17 mouse cellular contexts compared by ENCODE assay signal in the genomic region with DNA sequence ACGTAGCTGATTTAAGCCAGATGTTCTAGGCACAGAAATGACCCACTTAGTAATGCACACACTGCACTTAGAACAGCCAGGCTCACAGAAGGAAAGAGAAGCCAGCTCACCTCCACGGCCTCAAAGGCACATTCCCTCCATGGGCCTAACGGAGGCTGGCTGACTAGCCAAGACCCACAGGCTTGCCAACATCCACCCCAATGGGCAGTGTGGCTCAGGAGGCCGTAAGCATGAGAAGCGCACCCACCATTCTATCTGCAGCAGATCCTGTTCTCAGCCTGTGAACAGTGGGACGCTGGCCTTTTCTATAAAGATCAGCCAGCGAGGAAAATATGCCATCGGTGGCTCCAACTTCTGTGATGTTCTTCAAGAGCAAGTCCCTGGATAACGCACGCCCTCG. TPM values are rescaled to one million over a fixed set of nuclear protein-coding genes. Genes with fewer than 3 reads are reported as not detected.
DNase-seq lines count a peak whose midpoint lies in the region; ATAC-seq and TF ChIP-seq lines count a peak whose summit lies in the region.
"Had no signal": no experiment of that assay in that cellular context is flagged by ENCODE, and none has a peak within 500 bp of the region (broad histone marks: within the 10 kb centered on the region; RNA-seq: fewer than 3 reads in every experiment).

No protein-coding gene starts in this region.

- peaks cover 57% of the 10 kb centered on the region for H3K36me3 ChIP-seq in forebrain, embryonic 13.5 days (ENCODE audit: poor library complexity, severe bottlenecking)
- H3K36me3 ChIP-seq in forebrain, embryonic 10.5 days (replicated peaks): no peaks in the 10 kb centered on the region; the same call in 1 of the 2 replicates
- peaks cover 6% of the 10 kb centered on the region; the same call in 1 of the 2 replicates for H3K36me3 ChIP-seq in liver, adult 2 months (ENCODE audit: control insufficient read depth, insufficient read depth, low read length)
- 0 out of 2 replicates have a peak, but pooled peaks cover 7% of the 10 kb centered on the region for H3K36me3 ChIP-seq in liver, embryonic 12.5 days
- H3K36me3 ChIP-seq in forebrain, embryonic 15.5 days: peaks cover 25% of the 10 kb centered on the region
- H3K36me3 ChIP-seq in limb, embryonic 13.5 days: peaks cover 77% of the 10 kb centered on the region
- H3K36me3 ChIP-seq: midbrain, embryonic 12.5 days had no signal

- H3K4me1 ChIP-seq in forebrain, embryonic 13.5 days: peaks cover 61% of the 10 kb centered on the region
- peaks cover 57% of the 10 kb centered on the region for H3K4me1 ChIP-seq in forebrain, embryonic 10.5 days
- peaks cover 15% of the 10 kb centered on the region for H3K4me1 ChIP-seq in liver, adult 2 months (ENCODE audit: control insufficient read depth, insufficient read depth, low read length)
- peaks cover 48% of the 10 kb centered on the region for H3K4me1 ChIP-seq in liver, embryonic 12.5 days
- peaks cover 52% of the 10 kb centered on the region for H3K4me1 ChIP-seq in forebrain, embryonic 15.5 days
- peaks cover 90% of the 10 kb centered on the region for H3K4me1 ChIP-seq in limb, embryonic 13.5 days

- H3K4me2 ChIP-seq in forebrain, embryonic 13.5 days: no peak overlapping the region
- H3K4me2 ChIP-seq in liver, embryonic 12.5 days: no peak overlapping the region
- H3K4me2 ChIP-seq in forebrain, embryonic 15.5 days (replicated peaks): no peak overlapping the region
- no peak overlapping the region for H3K4me2 ChIP-seq in limb, embryonic 13.5 days (replicated peaks)
- H3K4me2 ChIP-seq: lung, embryonic 15.5 days had no signal

- ATAC-seq in forebrain, embryonic 13.5 days: no peak
- no peak for ATAC-seq in liver, embryonic 12.5 days
- ATAC-seq in forebrain, embryonic 15.5 days (replicated peaks): no peak
- ATAC-seq in limb, embryonic 13.5 days (ENCODE audit: low FRiP score, low read depth): no peak

- H3K79me2 ChIP-seq in liver, adult 2 months (ENCODE audit: control insufficient read depth, insufficient read depth, low read length): no peaks in the 10 kb centered on the region

- H3K27ac ChIP-seq in forebrain, embryonic 13.5 days: peak overlapping the region; percentile 68
- no peak overlapping the region for H3K27ac ChIP-seq in forebrain, embryonic 10.5 days
- no peak overlapping the region for H3K27ac ChIP-seq in liver, adult 2 months (replicated peaks; ENCODE audit: insufficient read depth, low read depth, low read length)
- H3K27ac ChIP-seq in liver, embryonic 12.5 days: no peak overlapping the region; the same call in 1 of the 2 replicates
- peak overlapping the region; percentile 83 for H3K27ac ChIP-seq in forebrain, embryonic 15.5 days (replicated peaks)
- peak overlapping the region; percentile 90 for H3K27ac ChIP-seq in limb, embryonic 13.5 days
- H3K27ac ChIP-seq: lung, embryonic 15.5 days; midbrain, embryonic 12.5 days had no signal

- H3K9ac ChIP-seq in forebrain, embryonic 13.5 days: peak overlapping the region; percentile 40; the same call in 1 of the 2 replicates
- peak overlapping the region; percentile 17; the same call in 1 of the 2 replicates for H3K9ac ChIP-seq in liver, adult 2 months (ENCODE audit: low read depth, low read length)
- no peak overlapping the region for H3K9ac ChIP-seq in liver, embryonic 12.5 days
- H3K9ac ChIP-seq in forebrain, embryonic 15.5 days (replicated peaks): no peak overlapping the region; the same call in 1 of the 2 replicates
- peak overlapping the region; percentile 39; the same call in 1 of the 2 replicates for H3K9ac ChIP-seq in limb, embryonic 13.5 days
- H3K9ac ChIP-seq: lung, embryonic 15.5 days had no signal

- H3K9me3 ChIP-seq in forebrain, embryonic 13.5 days (replicated peaks): no peaks in the 10 kb centered on the region
- no peaks in the 10 kb centered on the region for H3K9me3 ChIP-seq in forebrain, embryonic 10.5 days
- no peaks in the 10 kb centered on the region for H3K9me3 ChIP-seq in liver, embryonic 12.5 days (replicated peaks)
- no peaks in the 10 kb centered on the region for H3K9me3 ChIP-seq in forebrain, embryonic 15.5 days
- no peaks in the 10 kb centered on the region for H3K9me3 ChIP-seq in limb, embryonic 13.5 days
- H3K9me3 ChIP-seq: lung, embryonic 15.5 days; midbrain, embryonic 12.5 days had no signal

- TF ChIP-seq POLR2A in liver, adult 2 months (IDR thresholded peaks at IDR 0.05; ENCODE audit: extremely low read depth, insufficient read depth, low read length): no peak

- H3K27me3 ChIP-seq in forebrain, embryonic 13.5 days: peaks cover 10% of the 10 kb centered on the region; the same call in 1 of the 2 replicates
- H3K27me3 ChIP-seq in forebrain, embryonic 10.5 days (ENCODE audit: poor library complexity, severe bottlenecking): peaks cover 100% of the 10 kb centered on the region
- H3K27me3 ChIP-seq in liver, adult 2 months (ENCODE audit: control insufficient read depth, insufficient read depth, low read length): no peaks in the 10 kb centered on the region
- peaks cover 72% of the 10 kb centered on the region for H3K27me3 ChIP-seq in liver, embryonic 12.5 days (replicated peaks)
- no peaks in the 10 kb centered on the region for H3K27me3 ChIP-seq in forebrain, embryonic 15.5 days
- H3K27me3 ChIP-seq in limb, embryonic 13.5 days: no peaks in the 10 kb centered on the region; the same call in 1 of the 2 replicates
- H3K27me3 ChIP-seq: lung, embryonic 15.5 days had no signal

- no peak for TF ChIP-seq CTCF in liver, adult 2 months (IDR thresholded peaks at IDR 0.05; ENCODE audit: low read depth, low read length)

- no peak for DNase-seq in forebrain, embryonic 10.5 days (ENCODE audit: extremely low spot score, low spot score)
- no peak for DNase-seq in liver, adult 2 months (ENCODE audit: extremely low read depth, low read depth, low spot score)
- DNase-seq in layer of hippocampus, postnatal 25 days (ENCODE audit: extremely low spot score in 1 of 2, low spot score in 1 of 2): no peak
- DNase-seq in lung, postnatal 36 days: no peak
- DNase-seq: adrenal gland, adult 2 months; cerebellum, postnatal 14 days; heart, adult 11 months; kidney, adult 8-10 months; kidney, postnatal 25 days; retina, postnatal 1 day; right cerebral cortex, postnatal 4 days had no signal

- 81% methylated on average over 11 of the region's 11 CpGs for WGBS in forebrain, embryonic 13.5 days
- WGBS in forebrain, embryonic 10.5 days: 84% methylated on average over 11 of the region's 11 CpGs
- 93% methylated on average over 11 of the region's 11 CpGs for WGBS in liver, adult 2 months
- 87% methylated on average over 11 of the region's 11 CpGs for WGBS in liver, embryonic 12.5 days (ENCODE audit: insufficient replicate concordance)
- WGBS in forebrain, embryonic 15.5 days: 73% methylated on average over 11 of the region's 11 CpGs
- 64% methylated on average over 11 of the region's 11 CpGs for WGBS in limb, embryonic 13.5 days

- H3K4me3 ChIP-seq in forebrain, embryonic 13.5 days: no peak overlapping the region
- H3K4me3 ChIP-seq in forebrain, embryonic 10.5 days: no peak overlapping the region
- no peak overlapping the region for H3K4me3 ChIP-seq in liver, adult 2 months (ENCODE audit: insufficient read depth, low read depth, low read length)
- H3K4me3 ChIP-seq in liver, embryonic 12.5 days: no peak overlapping the region
- H3K4me3 ChIP-seq in forebrain, embryonic 15.5 days: no peak overlapping the region
- no peak overlapping the region for H3K4me3 ChIP-seq in limb, embryonic 13.5 days
- H3K4me3 ChIP-seq: lung, embryonic 15.5 days had no signal

RNA-seq across cellular contexts. Expression of gene G430095P16Rik, which starts 6.0 kb away (rescaled TPM):
- 3.7 and 3.8 TPM in 2 replicates for polyA plus RNA-seq in forebrain, embryonic 13.5 days (2015; fragmentation: Nextera tagmentation; extraction: Ambion mirVana)
- 1.3 and 2.1 TPM in 2 replicates for polyA plus RNA-seq in forebrain, embryonic 10.5 days (2016; fragmentation: Nextera tagmentation; extraction: Ambion mirVana)
- not detected in 2 replicates for total RNA-seq in liver, adult 2 months (2014; rRNA removed)
- polyA plus RNA-seq in liver, adult 2 months (2012; rRNA removed): 0.19 TPM in 1 of 2 replicates, not detected in the other
- 11.0 and 12.0 TPM in 2 replicates for polyA plus RNA-seq in liver, embryonic 12.5 days (2016; fragmentation: Nextera tagmentation; extraction: Ambion mirVana)
- polyA plus RNA-seq in forebrain, embryonic 15.5 days (2015; fragmentation: Nextera tagmentation; extraction: Ambion mirVana): 2.7 TPM in 2 replicates
- 7.1 and 9.8 TPM in 2 replicates for polyA plus RNA-seq in limb, embryonic 13.5 days (2015; fragmentation: Nextera tagmentation; extraction: Ambion mirVana)
- total RNA-seq in layer of hippocampus, postnatal 25 days (2021): not detected

RNA-seq across cellular contexts. Expression of gene Lyl1, which starts 15.5 kb away (rescaled TPM):
- polyA plus RNA-seq in forebrain, embryonic 13.5 days (2015; fragmentation: Nextera tagmentation; extraction: Ambion mirVana): 1.9 and 2.1 TPM in 2 replicates
- 4.9 and 5.8 TPM in 2 replicates for polyA plus RNA-seq in forebrain, embryonic 10.5 days (2016; fragmentation: Nextera tagmentation; extraction: Ambion mirVana)
- total RNA-seq in liver, adult 2 months (2014; rRNA removed): 0.18 and 0.47 TPM in 2 replicates
- 0.71 and 1.3 TPM in 2 replicates for polyA plus RNA-seq in liver, adult 2 months (2012; rRNA removed)
- 82.3 and 83.1 TPM in 2 replicates for polyA plus RNA-seq in liver, embryonic 12.5 days (2016; fragmentation: Nextera tagmentation; extraction: Ambion mirVana)
- 2.1 and 2.5 TPM in 2 replicates for polyA plus RNA-seq in forebrain, embryonic 15.5 days (2015; fragmentation: Nextera tagmentation; extraction: Ambion mirVana)
- 4.1 and 4.9 TPM in 2 replicates for polyA plus RNA-seq in limb, embryonic 13.5 days (2015; fragmentation: Nextera tagmentation; extraction: Ambion mirVana)
- 1 to 10 TPM; 2.1 to 2.8 TPM for total RNA-seq in layer of hippocampus, postnatal 25 days (2021)

RNA-seq across cellular contexts. Expression of gene Nacc1, which starts 29.1 kb away (rescaled TPM):
- 16.1 and 18.6 TPM in 2 replicates for polyA plus RNA-seq in forebrain, embryonic 13.5 days (2015; fragmentation: Nextera tagmentation; extraction: Ambion mirVana)
- 31.3 and 31.5 TPM in 2 replicates for polyA plus RNA-seq in forebrain, embryonic 10.5 days (2016; fragmentation: Nextera tagmentation; extraction: Ambion mirVana)
- 5.3 and 8.0 TPM in 2 replicates for total RNA-seq in liver, adult 2 months (2014; rRNA removed)
- polyA plus RNA-seq in liver, adult 2 months (2012; rRNA removed): 31.0 and 32.6 TPM in 2 replicates
- polyA plus RNA-seq in liver, embryonic 12.5 days (2016; fragmentation: Nextera tagmentation; extraction: Ambion mirVana): 12.5 and 12.9 TPM in 2 replicates
- 15.5 and 16.4 TPM in 2 replicates for polyA plus RNA-seq in forebrain, embryonic 15.5 days (2015; fragmentation: Nextera tagmentation; extraction: Ambion mirVana)
- polyA plus RNA-seq in limb, embryonic 13.5 days (2015; fragmentation: Nextera tagmentation; extraction: Ambion mirVana): 15.0 and 15.2 TPM in 2 replicates
- total RNA-seq in layer of hippocampus, postnatal 25 days (2021): 10 to 100 TPM; 88.9 to 91.0 TPM

RNA-seq across cellular contexts. Expression of gene Trmt1, which starts 30.7 kb away (rescaled TPM):
- 53.5 and 59.1 TPM in 2 replicates for polyA plus RNA-seq in forebrain, embryonic 13.5 days (2015; fragmentation: Nextera tagmentation; extraction: Ambion mirVana)
- polyA plus RNA-seq in forebrain, embryonic 10.5 days (2016; fragmentation: Nextera tagmentation; extraction: Ambion mirVana): 68.8 and 69.3 TPM in 2 replicates
- total RNA-seq in liver, adult 2 months (2014; rRNA removed): 20.7 and 27.3 TPM in 2 replicates
- polyA plus RNA-seq in liver, adult 2 months (2012; rRNA removed): 44.6 and 58.6 TPM in 2 replicates
- polyA plus RNA-seq in liver, embryonic 12.5 days (2016; fragmentation: Nextera tagmentation; extraction: Ambion mirVana): 57.3 and 62.0 TPM in 2 replicates
- polyA plus RNA-seq in forebrain, embryonic 15.5 days (2015; fragmentation: Nextera tagmentation; extraction: Ambion mirVana): 62.4 and 64.0 TPM in 2 replicates
- polyA plus RNA-seq in limb, embryonic 13.5 days (2015; fragmentation: Nextera tagmentation; extraction: Ambion mirVana): 70.8 and 72.7 TPM in 2 replicates
- 100 to 1,000 TPM in 1 of 2 experiments, 10 to 100 TPM in 1; 83.4 to 101 TPM for total RNA-seq in layer of hippocampus, postnatal 25 days (2021)

RNA-seq across cellular contexts. Expression of gene Ier2, which starts 54.1 kb away (rescaled TPM):
- 35.2 and 35.4 TPM in 2 replicates for polyA plus RNA-seq in forebrain, embryonic 13.5 days (2015; fragmentation: Nextera tagmentation; extraction: Ambion mirVana)
- polyA plus RNA-seq in forebrain, embryonic 10.5 days (2016; fragmentation: Nextera tagmentation; extraction: Ambion mirVana): 91.4 and 96.9 TPM in 2 replicates
- 13.1 and 15.6 TPM in 2 replicates for total RNA-seq in liver, adult 2 months (2014; rRNA removed)
- polyA plus RNA-seq in liver, adult 2 months (2012; rRNA removed): 12.0 and 12.6 TPM in 2 replicates
- polyA plus RNA-seq in liver, embryonic 12.5 days (2016; fragmentation: Nextera tagmentation; extraction: Ambion mirVana): 36.4 and 37.4 TPM in 2 replicates
- polyA plus RNA-seq in forebrain, embryonic 15.5 days (2015; fragmentation: Nextera tagmentation; extraction: Ambion mirVana): 26.0 and 33.4 TPM in 2 replicates
- 71.9 and 73.0 TPM in 2 replicates for polyA plus RNA-seq in limb, embryonic 13.5 days (2015; fragmentation: Nextera tagmentation; extraction: Ambion mirVana)
- total RNA-seq in layer of hippocampus, postnatal 25 days (2021): 1 to 10 TPM; 8.8 to 9.6 TPM

Comparison
In these comparisons a context has a peak if more than half of its experiments do, and no peak if none do; other contexts are left out.
1. H3K27ac ChIP-seq: peak in forebrain, embryonic 13.5 days (single experiment), forebrain, embryonic 15.5 days (single experiment) and limb, embryonic 13.5 days (single experiment); none in forebrain, embryonic 10.5 days (single experiment), liver, adult 2 months (single experiment) and liver, embryonic 12.5 days (single experiment).
2. H3K9ac ChIP-seq: peak in forebrain, embryonic 13.5 days (single experiment), liver, adult 2 months (single experiment) and limb, embryonic 13.5 days (single experiment); none in liver, embryonic 12.5 days (single experiment) and forebrain, embryonic 15.5 days (single experiment).
3. RNA of gene Lyl1, which starts 15.5 kb away (polyA plus RNA-seq): 82.3 to 83.1 TPM in liver, embryonic 12.5 days; 4.9 to 5.8 TPM in forebrain, embryonic 10.5 days, 4.1 to 4.9 TPM in limb, embryonic 13.5 days, 2.1 to 2.5 TPM in forebrain, embryonic 15.5 days, 1.9 to 2.1 TPM in forebrain, embryonic 13.5 days and 0.71 to 1.3 TPM in liver, adult 2 months; every median in the first group is over 10 times any median in the second.